Mouse (Mus musculus) midbrain, embryonic 12.5 days (tissue): ENCODE measurements around the gene Zscan2. TPM values are rescaled to one million over a fixed set of nuclear protein-coding genes. Genes with fewer than 3 reads are reported as not detected.

Source experiments
- ATAC-seq: fragments of 200-750 bp; cut with Nextera tagmentation; 2 replicates; pipeline ENCODE4 v1.8.0; 2017; ENCODE audit warnings: low read depth, moderate TSS enrichment, moderate library complexity; ENCODE audit not compliant: low FRiP score
- H3K27ac ChIP-seq: fragments of 300-500 bp; sonication (generic); replicated peaks from 2 replicates; pipeline ENCODE4 v1.5.1; 2016; ENCODE audit warnings: mild to moderate bottlenecking
- H3K27me3 ChIP-seq: fragments of 300-500 bp; sonication (generic); 2 replicates; pipeline ENCODE4 v1.6.1; 2016; ENCODE audit warnings: mild to moderate bottlenecking
- H3K36me3 ChIP-seq: fragments of 300-500 bp; sonication (generic); 2 replicates; pipeline ENCODE4 v1.6.1; 2016
- H3K4me1 ChIP-seq: fragments of 300-500 bp; sonication (generic); 2 replicates; pipeline ENCODE4 v1.6.1; 2016
- H3K4me2 ChIP-seq: fragments of 300-500 bp; sonication (generic); replicated peaks from 2 replicates; pipeline ENCODE4 v1.6.1; 2016; ENCODE audit warnings: mild to moderate bottlenecking, moderate library complexity
- H3K4me3 ChIP-seq: fragments of 300-500 bp; sonication (generic); 2 replicates; pipeline ENCODE4 v1.5.1; 2016; ENCODE audit warnings: mild to moderate bottlenecking
- H3K9ac ChIP-seq: fragments of 300-500 bp; sonication (generic); replicated peaks from 2 replicates; pipeline ENCODE4 v1.6.1; 2016; ENCODE audit warnings: mild to moderate bottlenecking, moderate library complexity
- H3K9me3 ChIP-seq: fragments of 300-500 bp; sonication (generic); 2 replicates; pipeline ENCODE4 v1.6.1; 2016; ENCODE audit warnings: mild to moderate bottlenecking
- WGBS: fragments of 180-500 bp; shearing (Covaris S2); methylation state at CpG from one replicate; pipeline ENCODE4 v1.1.7; 2016; 5-methylcytosine and 5-hydroxymethylcytosine counted together
- polyA plus RNA-seq: library from polyadenylated mRNA; unstranded; fragments of >200 nt; fragmentation: Nextera tagmentation; extraction: Ambion mirVana; gene quantifications from 2 replicates; pipeline ENCODE4 v1.2.1, GENCODE M21; 2016

The Zscan2 gene
- polyA plus RNA-seq, 1 experiment from 2014 or later: 4.1 TPM

- no peaks in the 10 kb centered on the region for H3K36me3 ChIP-seq
- no peaks in the 10 kb centered on the region for H3K9me3 ChIP-seq
- H3K27me3 ChIP-seq: no peaks in the 10 kb centered on the region
- H3K27ac ChIP-seq: no peak overlapping the region
- no peak for ATAC-seq
- no peak overlapping the region for H3K9ac ChIP-seq
- no peak overlapping the region for H3K4me2 ChIP-seq
- no peak overlapping the region for H3K4me3 ChIP-seq
- no peaks in the 10 kb centered on the region; the same call in 1 of the 2 replicates for H3K4me1 ChIP-seq
- WGBS: 37% methylated on average over 11 of the region's 12 CpGs
These were observed 26.8 kb upstream of the Zscan2 start for GRCm38 (mm10) chr7:80833651-80834532.

GRCm38 (mm10) chr7:80835984-80836652 is 24.6 kb upstream of the Zscan2 start:
- Histone ChIP-seq H3K27me3 (no peaks in the 10 kb centered on the region), H3K9me3 (no peaks in the 10 kb centered on the region), H3K36me3 (no peaks in the 10 kb centered on the region), H3K27ac (no peak overlapping the region), H3K9ac (no peak overlapping the region), H3K4me1 (no peaks in the 10 kb centered on the region; the same call in 1 of the 2 replicates), H3K4me3 (no peak overlapping the region), H3K4me2 (no peak overlapping the region)
- ATAC-seq: no peak
- 85% methylated on average over 4 of the region's 4 CpGs for WGBS

- Histone ChIP-seq H3K27me3 (no peaks in the 10 kb centered on the region), H3K9ac (no peak overlapping the region), H3K27ac (no peak overlapping the region), H3K36me3 (no peaks in the 10 kb centered on the region), H3K4me3 (no peak overlapping the region), H3K4me1 (no peaks in the 10 kb centered on the region), H3K4me2 (no peak overlapping the region), H3K9me3 (no peaks in the 10 kb centered on the region)
- no peak for ATAC-seq
- WGBS: 50% methylated on average over 9 of the region's 9 CpGs
These were observed 23.0 kb upstream of the Zscan2 start for GRCm38 (mm10) chr7:80837736-80838135.

GRCm38 (mm10) chr7:80838247-80838646 is 22.5 kb upstream of the Zscan2 start:
- Histone ChIP-seq H3K4me1 (no peaks in the 10 kb centered on the region), H3K9ac (no peak overlapping the region), H3K9me3 (no peaks in the 10 kb centered on the region), H3K36me3 (no peaks in the 10 kb centered on the region), H3K4me2 (no peak overlapping the region), H3K27me3 (no peaks in the 10 kb centered on the region), H3K4me3 (no peak overlapping the region), H3K27ac (no peak overlapping the region)
- no peak for ATAC-seq
- WGBS: 38% methylated on average over 7 of the region's 7 CpGs

- Histone ChIP-seq H3K27ac (no peak overlapping the region), H3K4me1 (no peaks in the 10 kb centered on the region), H3K4me3 (no peak overlapping the region), H3K4me2 (no peak overlapping the region), H3K27me3 (no peaks in the 10 kb centered on the region), H3K36me3 (no peaks in the 10 kb centered on the region), H3K9me3 (no peaks in the 10 kb centered on the region), H3K9ac (no peak overlapping the region)
- no peak for ATAC-seq
These were observed 21.0 kb upstream of the Zscan2 start for GRCm38 (mm10) chr7:80839755-80840154.

- H3K9ac ChIP-seq: no peak overlapping the region
- no peak for ATAC-seq
- no peaks in the 10 kb centered on the region for H3K27me3 ChIP-seq
- H3K4me3 ChIP-seq: no peak overlapping the region
- no peaks in the 10 kb centered on the region for H3K9me3 ChIP-seq
- H3K27ac ChIP-seq: no peak overlapping the region
- no peaks in the 10 kb centered on the region for H3K36me3 ChIP-seq
- no peaks in the 10 kb centered on the region for H3K4me1 ChIP-seq
- no peak overlapping the region for H3K4me2 ChIP-seq
- WGBS: 18% methylated on average over 1 of the region's 1 CpGs
These were observed 20.5 kb upstream of the Zscan2 start for GRCm38 (mm10) chr7:80840241-80840640.

GRCm38 (mm10) chr7:80840937-80841336 is 19.8 kb upstream of the Zscan2 start:
- Histone ChIP-seq H3K9me3 (no peaks in the 10 kb centered on the region), H3K9ac (no peak overlapping the region), H3K4me3 (no peak overlapping the region), H3K27me3 (no peaks in the 10 kb centered on the region), H3K36me3 (no peaks in the 10 kb centered on the region), H3K4me1 (no peaks in the 10 kb centered on the region), H3K27ac (no peak overlapping the region), H3K4me2 (no peak overlapping the region)
- ATAC-seq: no peak
- 76% methylated on average over 4 of the region's 4 CpGs for WGBS

GRCm38 (mm10) chr7:80842132-80842531 is 18.6 kb upstream of the Zscan2 start:
- Histone ChIP-seq H3K36me3 (no peaks in the 10 kb centered on the region), H3K4me2 (no peak overlapping the region), H3K9ac (no peak overlapping the region), H3K9me3 (no peaks in the 10 kb centered on the region), H3K27me3 (no peaks in the 10 kb centered on the region), H3K27ac (no peak overlapping the region), H3K4me1 (no peaks in the 10 kb centered on the region), H3K4me3 (no peak overlapping the region)
- no peak for ATAC-seq
- 83% methylated on average over 5 of the region's 5 CpGs for WGBS

- Histone ChIP-seq H3K9me3 (no peaks in the 10 kb centered on the region), H3K36me3 (no peaks in the 10 kb centered on the region), H3K4me1 (no peaks in the 10 kb centered on the region), H3K4me3 (no peak overlapping the region), H3K9ac (no peak overlapping the region), H3K27me3 (no peaks in the 10 kb centered on the region), H3K4me2 (no peak overlapping the region), H3K27ac (no peak overlapping the region)
- no peak for ATAC-seq
- 87% methylated on average over 1 of the region's 1 CpGs for WGBS
These were observed 17.5 kb upstream of the Zscan2 start for GRCm38 (mm10) chr7:80843176-80843575.

- Histone ChIP-seq H3K9me3 (no peaks in the 10 kb centered on the region), H3K27ac (no peak overlapping the region), H3K36me3 (no peaks in the 10 kb centered on the region), H3K4me3 (no peak overlapping the region), H3K4me1 (no peaks in the 10 kb centered on the region), H3K4me2 (no peak overlapping the region), H3K27me3 (no peaks in the 10 kb centered on the region), H3K9ac (no peak overlapping the region)
- no peak for ATAC-seq
- WGBS: 92% methylated on average over 8 of the region's 8 CpGs
These were observed 16.6 kb upstream of the Zscan2 start for GRCm38 (mm10) chr7:80843910-80844640.

- 95% methylated on average over 12 of the region's 12 CpGs for WGBS
- Histone ChIP-seq H3K27me3 (no peaks in the 10 kb centered on the region), H3K27ac (no peak overlapping the region), H3K36me3 (no peaks in the 10 kb centered on the region), H3K4me3 (no peak overlapping the region), H3K4me1 (no peaks in the 10 kb centered on the region), H3K9ac (no peak overlapping the region), H3K9me3 (no peaks in the 10 kb centered on the region), H3K4me2 (no peak overlapping the region)
- no peak for ATAC-seq
These were observed 16.0 kb upstream of the Zscan2 start for GRCm38 (mm10) chr7:80844691-80845090.
